9 mouse cellular contexts compared by ENCODE assay signal in genomic region chr5:65002940-65003824, GRCm38 (mm10). TPM values are rescaled to one million over a fixed set of nuclear protein-coding genes. Genes with fewer than 3 reads are reported as not detected.
DNase-seq lines count a peak whose midpoint lies in the region; TF ChIP-seq lines count a peak whose summit lies in the region.
"Had no signal": no experiment of that assay in that cellular context is flagged by ENCODE, and none has a peak within 500 bp of the region (broad histone marks: within the 10 kb centered on the region; RNA-seq: fewer than 3 reads in every experiment).

No protein-coding gene starts in this region.

- intact Hi-C loops in gastrocnemius, adult 2 months (cut with DNase I): loop anchor here (1.0 to 2.0 kb wide), 2 partner anchors 210 to 240 kb away; no protein-coding TSS in a partner anchor
- intact Hi-C loops in left cerebral cortex, postnatal 10 days (cut with DNase I): loop anchor here (1.0 to 10.0 kb wide), 3 partner anchors 129 to 392 kb away; partner anchors contain the start of genes Lias and Rpl9

- no peak overlapping the region for H3K4me3 ChIP-seq in gastrocnemius, adult 2 months
- H3K4me3 ChIP-seq: heart, embryonic 13.5 days had no signal

- H3K27ac ChIP-seq in gastrocnemius, adult 2 months: peak overlapping the region; percentile 38
- H3K27ac ChIP-seq: heart, embryonic 13.5 days had no signal

- DNase-seq in gastrocnemius, adult 2 months: no peak
- DNase-seq in gastrocnemius, postnatal 25 days: no peak
- peak; percentile 77 for DNase-seq in CD4-positive, CD25-positive, alpha-beta regulatory T cell, adult 2 months (ENCODE audit: low read depth, low spot score)
- DNase-seq in embryo, embryonic 9.5 days (ENCODE audit: extremely low spot score): peak; percentile 17
- peak; percentile 38 for DNase-seq in kidney, postnatal 14 days
- peak; percentile 36 for DNase-seq in retina, adult 2 months (ENCODE audit: low read depth, low spot score)
- no peak for DNase-seq in left cerebral cortex, postnatal 10 days (ENCODE audit: extremely low spot score in 1 of 2, low spot score in 2 of 2)
- no peak for DNase-seq in urinary bladder, adult 18-20 months (ENCODE audit: low spot score in 2 of 2)

- peak; percentile 78 for TF ChIP-seq CTCF in gastrocnemius, adult 2 months (IDR thresholded peaks at IDR 0.05)

RNA-seq across cellular contexts. Expression of gene Fam114a1, which starts 33.3 kb away (rescaled TPM):
- total RNA-seq in gastrocnemius, adult 2 months (2021): 10 to 100 TPM in 1 of 2 experiments, 1 to 10 TPM in 1; 7.6 to 14.1 TPM
- 10 to 100 TPM; 15.8 to 16.2 TPM for total RNA-seq in gastrocnemius, postnatal 25 days (2021)
- 1 to 10 TPM; 7.2 to 8.4 TPM for total RNA-seq in left cerebral cortex, postnatal 10 days (2021)

RNA-seq across cellular contexts. Expression of gene Tlr6, which starts 43.3 kb away (rescaled TPM):
- total RNA-seq in gastrocnemius, adult 2 months (2021): under 1 TPM; 0.28 to 0.36 TPM
- 1 to 10 TPM in 1 of 2 experiments, under 1 TPM in 1; 0.92 to 1.2 TPM for total RNA-seq in gastrocnemius, postnatal 25 days (2021)
- total RNA-seq in left cerebral cortex, postnatal 10 days (2021): under 1 TPM; 0.55 to 0.64 TPM

Comparison
In these comparisons a context has a peak if more than half of its experiments do, and no peak if none do; other contexts are left out.
1. DNase-seq: peak in CD4-positive, CD25-positive, alpha-beta regulatory T cell, adult 2 months (single experiment), embryo, embryonic 9.5 days (single experiment), kidney, postnatal 14 days (single experiment) and retina, adult 2 months (single experiment); none in gastrocnemius, adult 2 months (single experiment), gastrocnemius, postnatal 25 days (single experiment), left cerebral cortex, postnatal 10 days (0 of 2) and urinary bladder, adult 18-20 months (0 of 2).